20 mouse cellular contexts compared by ENCODE assay signal in the genomic region with DNA sequence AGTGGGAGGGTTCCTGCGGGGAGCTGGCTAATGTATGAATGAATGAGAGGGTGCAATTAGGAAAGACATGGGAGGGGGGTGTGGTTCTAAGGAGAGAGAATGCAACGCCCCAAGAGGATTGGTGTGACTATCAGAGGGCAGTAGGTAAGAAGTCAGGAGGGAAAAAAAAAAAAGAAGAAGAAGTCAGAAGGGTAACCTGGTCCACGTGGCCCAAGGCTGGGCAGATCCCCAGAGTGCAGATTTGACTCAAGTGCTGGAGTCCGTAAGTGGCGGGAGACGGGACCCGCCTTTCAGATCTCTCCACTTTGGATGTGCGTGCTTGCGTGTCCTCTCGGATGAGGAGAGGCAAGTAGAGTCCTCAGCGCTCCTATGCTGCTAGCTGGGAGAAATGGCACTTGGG. TPM values are rescaled to one million over a fixed set of nuclear protein-coding genes. Genes with fewer than 3 reads are reported as not detected.
"Had no signal": no experiment of that assay in that cellular context is flagged by ENCODE, and none has a peak within 500 bp of the region (broad histone marks: within the 10 kb centered on the region; RNA-seq: fewer than 3 reads in every experiment).

No protein-coding gene starts in this region.

- H3K9ac ChIP-seq: limb, embryonic 15.5 days; liver, embryonic 13.5 days; midbrain, embryonic 13.5 days; neural tube, embryonic 12.5 days; stomach, embryonic 15.5 days had no signal

- ATAC-seq: intestine, postnatal 0 days; midbrain, embryonic 13.5 days had no signal

- H3K36me3 ChIP-seq: limb, embryonic 15.5 days; liver, embryonic 13.5 days; midbrain, embryonic 13.5 days; neural tube, embryonic 12.5 days; stomach, embryonic 15.5 days had no signal

- H3K27ac ChIP-seq: kidney, postnatal 0 days; left cerebral cortex, adult 2 months; midbrain, embryonic 13.5 days; neural tube, embryonic 12.5 days had no signal

- DNase-seq: kidney, postnatal 4 days; liver, embryonic 13.5 days; lung, adult 18-20 months; lung, postnatal 36 days; thymus, adult 2 months; thymus, postnatal 25 days had no signal

- H3K9me3 ChIP-seq: limb, embryonic 15.5 days; liver, embryonic 13.5 days; midbrain, embryonic 13.5 days; neural tube, embryonic 12.5 days; stomach, embryonic 15.5 days had no signal

- H3K27me3 ChIP-seq: limb, embryonic 15.5 days; liver, embryonic 13.5 days; midbrain, embryonic 13.5 days; neural tube, embryonic 12.5 days; stomach, embryonic 15.5 days had no signal

- H3K4me3 ChIP-seq: left cerebral cortex, adult 2 months; limb, embryonic 15.5 days; liver, embryonic 13.5 days; midbrain, embryonic 13.5 days; neural tube, embryonic 12.5 days; stomach, embryonic 15.5 days had no signal

- H3K4me2 ChIP-seq: limb, embryonic 15.5 days; liver, embryonic 13.5 days; midbrain, embryonic 13.5 days; neural tube, embryonic 12.5 days; stomach, embryonic 15.5 days had no signal

RNA-seq across cellular contexts. Expression of a gene that starts 54.9 kb away (rescaled TPM):
- total RNA-seq: layer of hippocampus, adult 8-10 months; layer of hippocampus, postnatal 25 days; left cerebral cortex, adult 2 months; left cerebral cortex, postnatal 14 days; megakaryocyte progenitor cell, adult 5-6 weeks; midbrain, postnatal 0 days; neutrophil, adult 5-6 weeks had no signal
- polyA plus RNA-seq: midbrain, embryonic 13.5 days; midbrain, postnatal 0 days; neural tube, embryonic 12.5 days had no signal

RNA-seq across cellular contexts. Expression of a gene that starts 57.9 kb away (rescaled TPM):
- total RNA-seq: megakaryocyte progenitor cell, adult 5-6 weeks; neutrophil, adult 5-6 weeks had no signal
- polyA plus RNA-seq: limb, embryonic 11.5 days had no signal
